Mouse (Mus musculus) A20 (cell line): ENCODE measurements around the gene Ung.

Experiments used
- DNase-seq: peaks from one replicate; pipeline ENCODE4 v3.0.0-alpha.2; 2011; ENCODE audit warnings: low read depth, low spot score

The Ung gene

DNA sequence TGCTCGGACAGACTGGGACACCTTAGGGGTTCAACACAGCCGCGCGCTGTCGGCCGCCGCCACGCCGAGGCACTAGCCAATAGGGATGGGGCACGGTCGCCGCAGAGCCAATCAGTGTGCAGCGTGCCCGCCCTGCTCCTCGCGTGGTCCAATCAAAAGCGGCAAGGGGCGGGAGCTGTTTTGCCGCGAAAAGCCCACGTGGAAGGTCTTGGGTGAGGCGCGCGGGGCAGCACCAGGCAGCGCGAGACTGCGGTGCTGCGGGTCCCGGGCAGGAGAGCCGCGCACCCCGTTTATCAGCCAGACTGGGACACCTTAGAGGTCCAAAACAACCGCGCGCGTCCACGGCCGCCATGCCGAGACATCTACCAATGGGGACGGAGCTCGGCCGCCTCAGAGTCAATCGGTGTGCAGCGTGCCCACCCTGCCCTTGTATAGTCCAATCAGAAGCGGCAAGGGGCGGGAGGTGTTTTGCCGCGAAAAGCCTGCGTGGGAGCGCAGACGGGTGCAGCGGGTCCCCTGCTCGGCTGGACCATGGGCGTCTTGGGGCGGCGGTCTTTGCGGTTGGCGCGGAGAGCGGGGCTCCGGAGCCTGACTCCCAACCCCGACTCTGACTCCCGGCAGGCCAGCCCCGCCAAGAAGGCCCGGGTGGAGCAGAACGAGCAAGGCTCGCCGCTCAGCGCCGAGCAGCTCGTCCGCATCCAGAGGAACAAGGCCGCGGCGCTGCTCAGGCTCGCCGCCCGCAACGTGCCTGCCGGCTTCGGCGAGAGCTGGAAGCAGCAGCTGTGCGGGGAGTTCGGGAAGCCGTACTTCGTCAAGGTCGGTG, 723 bp downstream of the Ung start:
- peak; percentile 96 for DNase-seq

DNA sequence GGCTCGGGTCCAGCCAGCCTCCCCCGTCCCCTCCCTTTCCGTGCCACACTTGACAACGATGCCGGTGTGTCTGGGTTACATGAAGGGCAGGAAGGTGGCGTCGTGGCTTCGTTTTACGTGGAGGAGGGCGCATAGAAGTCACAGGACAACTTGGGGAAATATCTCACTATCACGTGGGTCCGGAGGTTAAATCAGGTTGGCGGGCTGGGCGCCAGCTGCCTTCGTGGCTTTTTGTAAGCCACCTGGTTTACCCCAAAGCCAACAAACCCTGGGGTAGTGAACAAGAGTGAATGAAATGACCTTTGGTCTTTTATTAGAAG, 1.3 kb downstream of the Ung start:
- DNase-seq: peak; percentile 85

DNA sequence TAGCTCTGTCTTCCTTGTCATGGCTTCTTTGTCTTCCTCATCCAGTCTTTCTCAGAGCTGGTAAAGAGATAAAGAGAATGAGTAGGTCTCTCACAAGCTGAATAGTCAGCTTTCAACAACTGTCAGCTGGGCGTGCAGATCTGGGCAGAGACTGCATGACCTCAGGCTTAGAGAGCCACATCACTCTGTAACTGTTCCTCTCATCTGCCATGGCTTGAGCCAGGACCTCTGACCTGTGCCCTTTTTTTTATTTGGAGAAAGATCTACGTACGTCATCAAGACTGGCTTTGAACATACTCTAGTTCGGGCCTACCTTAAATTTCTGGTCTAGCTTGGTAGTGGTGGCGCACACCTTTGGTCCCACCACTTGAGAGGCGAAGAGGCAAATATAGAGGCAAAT, 2.7 kb downstream of the Ung start:
- DNase-seq: no peak

DNA sequence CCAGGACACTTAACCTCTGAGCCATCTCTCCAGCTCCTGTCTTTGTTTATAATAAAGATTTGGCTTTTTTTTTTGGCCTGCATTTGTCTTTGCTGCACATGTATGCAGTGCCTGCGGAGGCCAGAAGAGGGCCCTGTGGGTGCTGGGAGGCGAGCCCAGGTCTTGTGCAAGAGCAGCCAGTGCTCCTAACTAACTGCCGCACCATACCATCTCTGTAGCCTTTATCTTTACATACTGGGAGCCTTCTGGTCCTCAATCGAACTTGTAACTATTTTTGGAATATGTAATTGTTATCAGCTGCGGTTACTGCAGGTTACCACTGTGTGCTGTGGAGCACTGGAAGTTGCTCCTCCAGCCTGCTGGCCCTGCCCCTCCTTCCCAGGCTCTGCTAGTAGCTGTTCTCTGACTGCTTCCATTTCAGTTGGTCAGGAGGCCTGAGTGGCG, 3.9 kb downstream of the Ung start:
- peak; percentile 31 for DNase-seq

DNA sequence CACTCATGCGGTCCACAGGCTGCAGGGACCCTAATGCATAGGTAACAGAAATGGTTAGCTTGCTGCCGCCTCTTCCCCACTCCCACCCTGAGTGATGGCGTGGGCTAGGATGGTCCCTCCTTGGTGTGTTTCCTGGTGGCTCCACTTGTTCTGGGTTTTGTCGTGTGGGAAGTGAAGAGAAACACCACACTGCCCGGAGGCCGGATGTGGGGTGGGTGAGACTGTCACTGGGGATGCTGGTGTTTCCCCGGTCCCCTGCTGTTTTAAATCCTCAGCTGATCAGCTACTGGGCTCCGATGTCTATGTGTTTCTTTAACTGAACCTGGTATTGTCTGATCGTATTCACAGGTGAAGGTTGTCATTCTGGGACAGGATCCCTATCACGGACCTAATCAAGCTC, 5.3 kb downstream of the Ung start:
- DNase-seq: no peak

DNA sequence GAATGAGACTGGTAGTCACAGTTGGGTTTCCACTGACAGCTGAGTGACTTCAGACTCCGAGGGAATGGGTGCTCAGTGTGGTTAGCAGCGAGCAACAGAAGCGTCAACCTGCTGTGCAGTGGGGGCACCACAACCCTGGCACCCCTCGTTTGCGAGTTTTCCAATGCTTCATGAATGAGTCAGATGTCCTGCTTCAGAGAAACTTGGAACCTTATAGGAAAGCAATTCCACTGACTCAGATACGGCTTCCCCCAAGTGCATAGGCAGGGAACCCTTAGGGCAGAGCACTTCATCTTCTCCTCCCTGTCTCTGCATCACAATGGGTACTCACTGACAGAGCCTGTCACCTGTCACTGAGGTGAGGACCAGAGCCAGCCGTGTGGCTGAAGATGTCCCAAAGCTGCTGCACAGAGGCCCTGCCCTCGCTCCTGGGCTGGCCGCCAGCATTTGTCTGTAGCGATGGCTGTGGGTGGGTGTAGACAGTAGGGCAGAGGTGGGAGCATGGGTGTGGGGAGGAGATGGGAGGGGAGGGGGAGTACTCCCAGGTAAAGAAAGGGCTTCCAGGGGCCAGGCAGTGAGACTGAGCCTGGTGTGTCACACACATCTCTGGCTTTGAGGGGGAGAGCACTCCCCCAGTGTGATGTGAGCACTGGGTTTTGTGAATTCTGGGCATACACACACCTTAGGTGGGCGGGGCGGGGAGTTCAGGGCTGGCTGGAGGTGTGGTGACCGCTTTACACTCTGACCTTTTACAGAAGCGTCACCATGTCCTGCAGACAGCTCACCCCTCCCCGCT, 7.5 kb downstream of the Ung start:
- DNase-seq: no peak

DNA sequence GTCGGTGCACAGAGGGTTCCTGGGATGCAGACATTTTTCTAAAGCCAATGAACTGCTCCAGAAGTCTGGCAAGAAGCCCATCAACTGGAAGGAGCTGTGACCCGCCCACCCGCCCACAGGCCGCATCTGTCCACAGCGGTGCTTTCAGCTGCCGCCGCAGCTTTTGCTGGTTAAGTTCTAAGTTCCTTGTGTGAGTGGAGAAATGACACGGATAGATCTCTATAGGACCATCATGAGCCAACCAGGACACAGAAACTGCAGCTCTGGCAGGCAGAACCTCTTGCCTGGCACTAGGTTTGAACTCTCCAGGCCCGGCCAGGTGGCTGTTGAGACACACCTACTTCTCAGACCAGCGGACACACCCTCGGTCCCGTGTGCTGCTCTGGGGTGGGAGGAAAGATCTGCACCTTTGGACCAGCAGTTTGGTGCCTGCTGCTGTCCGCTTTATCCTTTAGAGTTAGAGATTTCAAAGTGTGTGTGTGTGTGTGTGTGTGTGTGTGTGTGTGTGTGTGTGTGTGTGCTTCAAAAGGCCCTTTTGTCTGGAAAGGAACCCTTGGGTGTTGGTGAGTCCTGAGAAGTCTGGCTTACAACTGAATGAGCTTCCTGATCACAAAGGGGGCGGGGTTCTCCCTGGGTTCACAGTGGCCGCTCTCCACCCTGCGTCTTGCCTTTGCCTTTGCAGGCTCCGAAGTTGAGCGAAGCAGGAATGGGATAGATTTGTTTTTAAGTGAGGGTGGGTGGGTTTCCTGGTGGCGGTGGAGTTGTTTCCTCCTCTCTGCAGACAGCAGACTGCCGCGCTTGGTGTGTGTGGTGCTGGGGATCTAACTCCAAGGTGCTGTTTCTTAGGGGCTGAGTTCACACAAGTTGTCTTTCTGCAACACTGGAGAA, 8.3 kb downstream of the Ung start:
- no peak for DNase-seq

DNA sequence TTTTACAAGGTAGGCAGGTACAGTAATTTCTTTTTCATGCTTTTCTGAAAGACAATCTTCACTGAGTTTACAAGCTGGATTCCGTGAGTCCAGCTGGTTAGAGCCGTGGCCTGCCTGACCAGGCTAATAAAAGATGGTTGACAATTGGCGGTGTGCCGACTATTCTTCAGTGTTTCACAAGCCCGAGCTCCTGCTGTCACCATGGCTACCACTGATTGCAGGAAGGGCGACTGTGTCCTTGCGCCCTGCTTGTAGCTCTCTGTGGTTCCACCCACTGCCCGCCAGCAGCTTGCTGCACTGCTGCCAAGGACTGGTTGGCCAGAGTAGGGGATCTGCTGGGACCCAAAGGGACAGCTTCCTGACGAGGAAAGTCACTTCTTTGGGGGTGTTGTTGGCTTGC, 9.0 kb downstream of the Ung start:
- DNase-seq: no peak

DNA sequence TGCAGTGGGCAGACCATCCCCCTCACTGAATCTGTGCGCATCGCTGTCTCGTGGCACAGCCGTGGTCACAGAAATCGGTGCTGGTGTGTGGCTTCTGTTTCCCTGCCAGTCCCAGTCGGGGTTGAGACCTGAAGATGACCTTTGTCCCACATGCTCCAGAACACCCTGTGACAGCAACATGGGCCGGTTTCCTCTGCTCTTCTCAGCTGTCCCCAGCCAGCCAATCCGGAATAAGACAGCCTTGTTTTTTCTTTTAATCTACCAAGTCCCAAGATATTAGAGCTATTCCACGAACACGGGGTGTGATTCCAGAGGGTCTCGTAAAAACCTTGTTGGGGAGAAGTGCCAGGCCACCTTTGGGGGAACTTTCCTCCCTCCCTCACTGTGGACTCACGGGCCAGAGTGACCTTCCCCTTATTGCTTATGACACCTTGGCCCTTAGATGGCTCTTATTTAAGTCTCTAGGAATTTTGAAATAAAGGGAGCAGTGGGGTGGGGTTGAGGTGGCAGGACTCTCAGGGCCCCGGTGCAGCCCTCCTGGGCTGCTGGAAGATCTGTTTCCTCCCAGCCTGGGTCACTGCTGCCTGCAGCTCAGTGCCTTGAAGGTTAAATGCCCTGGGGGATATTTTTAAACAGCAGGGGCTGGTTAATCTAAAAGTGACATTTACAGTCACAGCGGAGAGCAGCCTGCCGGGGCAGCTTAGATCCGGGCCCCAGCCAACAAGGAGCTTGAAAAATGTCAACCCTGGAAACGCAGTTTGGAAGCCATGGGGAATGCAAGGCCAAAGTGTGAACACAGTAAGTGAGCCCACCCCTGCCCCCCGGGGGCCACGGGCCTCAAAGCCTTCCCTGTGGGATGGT, 16.1 kb downstream of the Ung start, which contains the start of gene Acacb:
Gene Acacb, plus strand, starts transcription at position 508 of the 861 bp plus-strand sequence.
- no peak for DNase-seq

DNA sequence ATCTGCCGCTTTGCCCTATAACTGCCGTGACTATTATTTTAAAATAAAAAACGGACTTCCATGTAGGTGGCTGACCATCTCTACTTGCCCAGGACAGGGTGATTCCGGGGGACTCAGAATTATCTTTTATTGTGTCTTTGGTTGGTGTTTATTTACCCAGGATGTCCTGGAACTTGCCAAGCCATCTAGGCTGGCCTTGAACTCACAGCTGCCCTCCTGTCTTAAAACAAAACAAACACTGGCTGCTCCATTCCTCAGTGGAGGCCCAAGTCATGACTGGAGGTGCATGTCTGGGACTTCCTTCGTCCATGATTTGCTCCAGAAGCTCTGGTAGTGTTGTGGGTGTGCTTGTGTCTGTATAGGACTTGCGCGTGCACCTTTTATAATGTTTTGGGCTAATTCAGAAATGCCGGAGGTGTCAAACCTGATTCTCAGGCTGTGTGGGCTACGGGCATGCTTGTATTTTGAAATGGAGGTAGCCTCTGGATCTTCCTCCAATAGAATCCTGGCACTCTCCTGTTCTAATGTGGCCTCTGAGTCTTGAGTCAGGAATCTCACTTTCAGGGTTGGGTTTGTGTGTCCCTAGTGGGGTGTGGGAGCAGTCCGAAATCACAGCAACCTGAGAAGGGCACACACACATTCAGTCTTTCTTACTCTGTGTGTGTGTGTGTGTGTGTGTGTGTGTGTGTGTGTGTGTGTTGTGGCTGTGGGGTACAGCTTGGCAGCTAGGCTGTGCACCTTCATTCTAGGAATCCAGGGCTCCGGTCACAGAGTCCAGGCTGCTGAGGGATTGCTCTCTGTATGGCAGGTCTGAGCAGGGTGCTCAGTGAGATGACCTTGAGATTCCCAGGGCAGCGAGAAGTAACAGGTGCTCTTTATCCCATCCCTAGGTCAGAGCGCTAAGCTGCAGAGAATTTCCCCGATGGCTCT, 17.1 kb downstream of the Ung start:
- no peak for DNase-seq

DNA sequence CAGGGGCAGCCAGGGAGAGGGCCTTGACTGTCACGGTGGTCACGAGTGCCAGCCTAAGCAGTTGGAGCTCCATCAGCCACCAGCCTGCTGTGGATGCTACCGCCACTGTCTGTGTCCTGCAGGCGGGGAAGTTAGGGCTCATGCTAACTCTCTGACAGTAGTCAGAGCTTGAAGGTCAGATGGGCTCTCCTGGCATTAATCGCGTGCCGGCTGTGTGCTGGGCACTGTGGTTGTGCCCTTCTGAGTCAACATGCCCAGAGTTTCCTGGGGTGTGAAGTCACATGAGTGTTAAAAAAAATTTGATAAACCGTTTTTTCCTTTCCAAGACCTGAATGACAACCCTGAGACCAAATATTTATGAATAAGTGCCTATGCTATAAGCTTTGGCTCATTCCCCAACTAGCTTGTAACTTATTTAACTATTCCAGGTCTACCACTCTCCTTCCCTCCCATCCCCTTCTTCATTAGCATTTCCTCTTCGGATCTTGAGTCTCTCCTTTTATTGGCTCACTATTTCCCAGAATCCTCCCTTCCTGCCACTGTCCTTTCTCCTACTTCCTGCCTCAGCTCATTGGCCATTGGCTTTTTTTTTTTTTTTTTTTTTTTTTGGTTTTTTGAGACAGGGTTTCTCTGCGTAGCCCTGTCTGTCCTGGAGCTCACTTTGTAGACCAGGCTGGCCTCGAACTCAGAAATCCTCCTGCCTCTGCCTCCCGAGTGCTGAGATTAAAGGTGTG, 22.3 kb downstream of the Ung start:
- no peak for DNase-seq

DNA sequence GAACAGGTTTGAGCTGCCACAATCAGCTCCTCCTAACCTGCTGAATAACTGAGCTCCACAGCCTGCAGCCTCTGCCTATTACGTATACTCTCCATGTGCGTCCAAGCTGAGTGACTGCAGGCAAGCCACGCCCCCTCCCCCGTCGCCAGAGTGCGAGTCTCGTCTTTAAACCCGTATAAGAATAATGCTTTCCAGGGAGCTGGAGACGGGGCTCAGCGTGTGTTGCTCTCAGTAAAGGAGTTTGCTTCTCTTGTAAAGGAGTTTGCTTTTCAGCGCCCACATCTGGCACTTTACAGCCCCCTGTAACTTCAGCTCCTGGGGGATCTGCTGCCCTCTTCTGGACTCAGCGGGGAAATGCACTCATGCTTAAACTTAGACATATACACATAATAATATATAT, 23.3 kb downstream of the Ung start:
- DNase-seq: peak; percentile 55

DNA sequence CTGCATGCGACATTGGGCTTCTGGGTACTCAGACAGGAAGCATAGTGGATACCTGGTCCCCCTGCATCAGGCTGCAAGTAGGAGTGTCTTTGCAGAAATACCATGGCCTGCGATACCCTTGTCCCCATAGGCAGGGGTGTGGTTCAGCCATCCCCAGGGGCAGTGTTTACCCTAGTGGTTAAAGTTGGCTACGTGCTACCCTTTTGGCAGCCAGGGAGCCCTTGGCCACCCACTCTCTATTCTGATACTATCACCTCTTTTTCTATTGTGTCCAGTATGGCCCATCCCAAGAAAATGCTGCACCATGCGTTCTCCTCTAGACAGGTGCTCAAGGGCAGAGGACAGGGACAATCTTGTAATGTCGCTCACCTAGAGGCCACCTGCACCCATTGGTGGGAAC, 24.6 kb downstream of the Ung start:
- no peak for DNase-seq

DNA sequence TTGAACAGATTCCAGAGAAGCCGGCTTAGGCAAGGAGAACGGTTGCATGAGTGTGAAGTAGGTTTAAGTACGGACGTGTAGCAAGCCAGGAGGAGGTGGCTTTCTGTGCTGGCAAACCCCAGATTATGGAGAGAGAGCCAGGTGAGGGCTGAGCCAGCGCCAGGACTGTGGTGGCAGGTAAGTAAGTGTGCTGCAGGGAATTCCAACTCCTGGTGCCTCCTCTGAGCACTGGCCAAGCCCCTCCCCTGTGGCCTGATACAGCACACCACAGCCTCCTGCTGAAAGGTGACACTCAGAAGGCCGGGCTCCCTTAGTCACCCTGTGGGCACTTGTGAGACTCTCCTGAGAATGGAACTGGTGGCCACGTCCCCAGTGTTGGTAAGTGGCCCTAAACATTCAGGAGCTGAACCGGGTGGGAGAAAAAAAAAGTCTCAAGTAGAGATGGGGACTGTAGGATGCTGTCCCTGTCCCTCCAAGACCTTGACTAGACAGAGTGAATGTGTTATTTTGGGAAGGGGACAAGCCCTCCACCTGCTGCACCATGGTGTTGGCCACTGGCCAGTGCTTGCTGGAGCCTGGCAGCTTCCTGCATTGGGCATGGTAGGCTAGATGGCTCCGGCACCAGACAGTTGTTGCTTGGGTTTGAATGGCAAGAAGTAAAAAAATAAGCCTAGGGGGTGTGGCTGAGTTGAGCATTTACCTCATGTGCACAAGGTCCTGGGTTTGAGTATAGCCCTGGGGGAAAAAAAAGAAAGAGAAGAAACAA, 25.2 kb downstream of the Ung start:
- no peak for DNase-seq

DNA sequence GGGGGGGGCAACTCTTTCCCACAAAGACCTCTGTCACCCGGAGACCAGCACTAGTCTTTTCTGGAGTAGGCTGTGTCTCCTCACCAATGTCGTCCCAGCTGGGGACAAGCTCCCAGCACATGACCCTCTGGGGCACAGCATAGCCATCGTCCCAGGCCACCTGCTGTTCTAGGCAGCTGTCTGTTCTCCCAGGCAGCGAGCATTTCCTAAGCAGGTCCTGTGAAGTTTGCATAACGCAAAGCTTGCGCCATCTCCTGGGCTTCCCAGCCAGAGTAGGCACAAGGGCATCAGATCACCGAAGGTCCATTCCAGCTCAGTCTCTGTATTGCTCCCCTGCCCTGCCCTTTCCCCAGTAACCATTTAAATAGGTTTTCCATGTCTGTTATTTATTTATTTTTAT, 27.1 kb downstream of the Ung start:
- DNase-seq: no peak

DNA sequence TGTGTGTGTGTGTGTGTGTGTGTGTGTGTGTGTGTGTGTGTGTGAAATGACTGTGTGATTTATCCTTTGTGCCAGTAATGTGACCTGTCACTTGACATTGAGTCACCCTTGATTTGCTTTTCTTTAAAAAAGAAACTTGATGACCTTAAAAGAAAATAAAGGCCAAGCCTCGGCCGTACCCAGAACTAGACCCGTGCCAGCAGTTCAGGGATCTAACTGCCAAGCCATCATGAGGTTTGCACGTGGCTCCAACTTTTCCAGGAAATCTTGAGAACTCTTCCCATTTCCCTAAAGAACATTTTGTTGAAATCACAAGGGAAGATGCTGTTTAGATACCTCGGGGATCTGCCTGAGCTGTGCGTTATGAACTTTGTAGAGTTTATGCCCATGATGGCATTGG, 31.2 kb downstream of the Ung start:
- DNase-seq: no peak

DNA sequence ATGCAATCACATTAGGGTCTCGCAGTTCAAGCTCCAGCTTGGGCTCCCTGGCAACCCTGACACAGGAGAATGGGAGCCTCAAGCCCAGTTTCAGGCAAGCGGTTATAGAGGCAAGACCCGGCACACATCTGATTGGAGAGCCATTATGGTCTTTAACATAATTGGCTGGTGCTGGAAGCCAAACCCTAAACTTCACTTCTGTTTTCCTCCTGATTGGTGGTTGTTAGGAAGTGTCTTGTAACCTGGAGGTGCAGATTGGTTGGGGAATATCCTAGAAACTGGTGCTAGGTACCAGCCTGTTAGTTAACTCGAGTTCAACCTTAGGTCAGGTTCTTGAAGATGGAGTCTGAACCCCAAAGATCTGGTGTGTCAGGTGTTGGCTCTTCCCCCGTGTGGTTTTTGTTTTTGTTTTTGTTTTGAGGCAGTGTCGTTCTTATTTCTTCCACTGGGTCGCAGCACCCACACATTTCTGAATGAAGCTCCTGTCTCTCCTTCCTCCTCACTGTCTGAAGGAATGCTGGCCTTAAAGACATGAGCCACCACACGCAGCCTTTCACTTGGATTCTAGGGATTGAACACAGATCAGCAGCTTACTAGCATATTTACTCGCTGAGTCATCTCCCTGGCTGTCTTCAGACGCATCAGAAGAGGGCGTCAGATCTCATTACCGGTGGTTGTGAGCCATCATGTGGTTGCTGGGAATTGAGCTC, 32.1 kb downstream of the Ung start:
- DNase-seq: no peak

DNA sequence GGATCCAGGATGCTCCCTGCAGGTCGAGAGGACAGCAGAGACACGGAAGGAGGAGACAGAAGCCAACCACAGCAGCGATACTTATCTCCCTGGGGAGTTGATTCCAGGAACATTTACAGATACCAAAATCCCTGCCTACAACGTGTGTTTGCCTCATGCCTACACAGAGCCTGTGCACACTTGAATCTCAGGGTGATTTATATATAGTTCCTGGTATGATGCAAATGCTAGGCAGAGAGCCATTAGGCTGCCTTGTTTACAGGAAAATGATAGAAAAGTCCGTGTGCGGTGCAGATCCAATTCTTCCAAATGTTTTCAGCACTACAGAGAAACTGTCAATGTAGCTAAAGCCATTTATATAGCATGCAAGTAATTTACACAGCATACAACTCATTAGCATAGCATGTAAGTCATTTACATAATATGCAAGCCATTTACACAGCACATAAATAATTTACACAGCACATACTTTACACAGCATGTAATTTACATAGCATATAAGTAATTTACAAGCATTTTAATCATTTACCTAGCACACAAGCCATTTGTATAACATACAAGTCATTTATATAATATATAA, 33.0 kb downstream of the Ung start:
- no peak for DNase-seq
